Mouse (Mus musculus) thymus, postnatal 14 days (tissue): ENCODE measurements at regions not wholly inside any gene's neighbourhood (a gene's known extent, or its start where the extent isn't known, plus 50 kb on each side); places are given as distances from the start of the nearest gene placed in this dataset.

Source experiments
- DNase-seq: peaks from one replicate; pipeline ENCODE4 v3.0.0; 2021

DNA sequence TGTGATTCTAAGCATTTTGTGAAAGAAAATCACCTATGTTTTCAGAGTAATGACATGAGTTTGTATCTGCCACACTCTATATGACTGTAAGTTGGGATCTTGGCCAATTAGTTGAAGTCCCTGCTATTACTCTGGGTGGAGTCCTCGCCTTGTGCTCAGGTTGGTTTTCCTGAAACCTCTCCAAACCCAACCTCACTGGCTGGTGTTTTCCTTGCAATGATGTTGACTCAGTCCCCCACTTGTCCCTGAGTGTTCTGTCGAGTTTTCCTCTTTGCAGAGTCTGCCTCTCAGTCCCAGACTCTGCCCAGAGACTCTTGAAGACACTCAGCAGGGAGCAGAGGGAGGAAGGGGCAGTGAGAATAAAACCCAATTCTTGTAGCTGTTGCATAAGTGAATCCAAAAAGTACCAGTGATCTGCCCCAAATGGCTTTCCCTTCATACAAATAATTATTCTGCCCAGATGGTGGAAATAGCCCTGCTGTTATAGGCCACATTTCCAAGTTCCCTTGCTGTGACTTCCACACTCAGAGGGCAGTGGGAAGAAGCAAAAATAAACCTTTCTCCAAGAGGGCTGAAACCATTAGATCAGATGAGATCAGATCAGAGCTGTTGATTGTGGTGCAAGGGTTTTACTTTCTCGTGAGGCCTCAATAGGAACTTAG lies 694.3 kb downstream of the Hs3st4 start:
- no peak for DNase-seq

DNA sequence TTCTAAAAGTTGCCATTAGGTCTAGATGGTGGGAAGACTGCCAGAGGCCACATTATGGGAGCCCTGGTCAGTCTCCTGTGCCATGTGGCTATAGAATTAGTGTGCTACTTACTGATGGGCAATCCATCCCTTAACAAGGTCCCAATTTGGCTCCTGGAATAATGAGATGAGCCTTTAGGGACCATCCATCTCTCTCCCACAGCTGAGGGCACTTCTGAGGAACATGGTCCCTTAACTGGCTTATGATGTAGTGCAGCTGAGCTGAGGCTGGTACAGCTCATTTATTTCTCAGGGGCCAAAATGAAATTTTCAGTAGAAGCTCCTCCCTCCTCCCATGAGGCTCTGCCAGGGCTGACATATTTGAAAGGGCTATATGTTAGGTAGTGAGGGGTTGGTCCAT lies 697.9 kb downstream of the Hs3st4 start:
- no peak for DNase-seq

DNA sequence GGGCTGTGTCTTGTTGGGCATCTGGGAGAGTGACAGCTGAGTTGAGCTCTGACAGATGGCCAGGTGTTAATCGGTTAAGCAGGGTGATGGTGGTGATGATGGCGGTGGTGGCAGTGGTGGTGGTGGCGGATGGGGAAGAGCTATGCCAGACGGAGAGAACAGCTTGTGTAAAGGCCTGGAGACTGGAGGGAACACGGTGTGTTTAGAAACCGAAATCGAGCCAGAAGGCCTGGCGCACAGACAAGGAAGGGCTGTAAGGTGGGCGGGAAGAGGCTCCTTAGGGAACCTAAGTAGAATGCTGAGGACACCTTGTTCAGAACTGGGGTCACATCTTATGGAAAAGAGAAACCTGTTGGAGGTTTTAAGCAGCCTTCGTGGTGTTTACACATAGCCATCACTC lies 698.5 kb downstream of the Hs3st4 start:
- no peak for DNase-seq

DNA sequence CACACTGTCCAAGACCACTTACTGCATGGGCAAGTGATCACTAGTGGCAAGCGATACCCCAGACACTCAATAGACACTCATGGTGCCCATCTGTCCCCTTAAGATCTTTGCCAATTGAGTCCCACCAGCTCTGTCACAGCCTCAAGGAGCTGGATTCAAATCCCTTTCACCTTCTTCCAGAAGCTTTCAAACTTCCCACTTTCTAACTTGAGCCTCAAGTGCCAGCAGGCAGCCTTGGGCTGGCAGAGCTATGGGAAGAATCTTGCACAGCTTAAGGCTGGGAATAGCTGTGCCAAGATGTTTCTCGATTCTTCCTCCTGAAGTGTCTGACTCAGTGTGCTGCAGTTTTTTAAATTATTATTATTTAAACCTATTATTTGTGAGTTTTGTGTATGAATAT lies 699.2 kb downstream of the Hs3st4 start:
- no peak for DNase-seq

DNA sequence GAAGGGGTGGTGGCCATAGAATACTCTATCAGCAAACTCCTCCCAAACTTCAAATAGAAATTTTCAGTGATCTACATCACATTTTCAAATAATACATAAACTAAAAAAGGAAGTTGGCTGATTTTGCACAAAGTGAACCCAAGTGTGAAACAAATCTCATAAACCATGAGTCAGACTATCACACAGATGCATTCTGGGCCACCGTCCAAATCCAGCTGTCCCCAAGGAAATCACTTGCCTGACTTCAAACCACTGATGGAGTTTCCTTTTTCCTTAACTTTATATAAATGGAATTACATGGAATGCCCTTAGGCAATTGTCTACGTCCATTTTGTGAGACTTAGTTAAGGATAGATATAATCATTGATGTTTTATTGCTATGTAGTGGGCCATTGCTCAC lies 702.8 kb downstream of the Hs3st4 start:
- DNase-seq: no peak

DNA sequence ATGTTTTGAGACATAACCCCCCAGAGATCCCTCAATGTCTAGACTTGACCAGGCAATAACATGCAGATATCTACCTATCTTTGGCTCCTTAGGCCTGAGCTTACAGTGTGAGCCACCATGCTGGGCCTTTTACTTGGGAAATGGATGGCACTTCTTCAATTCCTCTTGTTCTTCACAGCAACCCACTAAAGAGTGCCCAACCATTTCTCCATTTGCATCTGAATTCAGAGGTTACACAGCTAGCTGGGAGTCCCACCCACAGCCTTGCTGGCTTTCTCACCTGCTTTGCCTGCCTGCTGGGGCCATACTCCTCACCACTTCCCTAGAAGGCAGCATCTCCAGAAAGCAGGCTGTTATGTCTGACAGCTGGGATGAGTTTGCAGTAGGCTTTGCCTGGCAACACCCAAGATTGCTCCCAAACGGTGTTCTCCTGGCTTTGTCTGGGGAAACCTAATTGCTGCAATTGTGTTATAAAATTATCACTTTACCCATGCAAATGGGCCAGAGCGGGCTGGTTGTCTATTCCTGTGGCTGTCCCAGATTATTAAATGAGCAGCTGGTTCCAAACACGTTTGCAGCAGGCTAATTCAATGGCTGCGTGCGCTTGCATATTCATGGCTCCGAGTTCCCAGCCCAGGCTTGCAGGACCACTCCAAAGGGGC lies 721.6 kb downstream of the Hs3st4 start:
- no peak for DNase-seq

DNA sequence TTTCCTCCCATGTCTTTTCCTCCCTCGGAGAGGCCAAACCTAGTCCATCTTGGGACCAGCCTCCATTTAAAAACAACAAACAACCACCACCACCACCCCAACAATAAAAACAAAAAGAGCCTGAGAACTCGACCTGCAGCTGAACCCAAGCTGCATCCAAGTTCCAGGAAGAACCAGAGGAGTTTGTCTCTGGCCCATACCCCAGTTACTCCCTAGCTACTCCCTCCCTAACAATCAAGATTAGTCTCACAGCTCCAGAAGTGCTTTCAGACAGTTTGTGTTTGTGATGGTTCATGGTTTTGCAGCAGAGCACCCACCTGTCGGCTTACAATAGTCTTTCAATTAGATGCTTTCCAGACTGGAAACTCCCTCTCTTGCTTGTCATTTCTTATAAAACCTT lies 724.5 kb downstream of the Hs3st4 start:
- DNase-seq: no peak

DNA sequence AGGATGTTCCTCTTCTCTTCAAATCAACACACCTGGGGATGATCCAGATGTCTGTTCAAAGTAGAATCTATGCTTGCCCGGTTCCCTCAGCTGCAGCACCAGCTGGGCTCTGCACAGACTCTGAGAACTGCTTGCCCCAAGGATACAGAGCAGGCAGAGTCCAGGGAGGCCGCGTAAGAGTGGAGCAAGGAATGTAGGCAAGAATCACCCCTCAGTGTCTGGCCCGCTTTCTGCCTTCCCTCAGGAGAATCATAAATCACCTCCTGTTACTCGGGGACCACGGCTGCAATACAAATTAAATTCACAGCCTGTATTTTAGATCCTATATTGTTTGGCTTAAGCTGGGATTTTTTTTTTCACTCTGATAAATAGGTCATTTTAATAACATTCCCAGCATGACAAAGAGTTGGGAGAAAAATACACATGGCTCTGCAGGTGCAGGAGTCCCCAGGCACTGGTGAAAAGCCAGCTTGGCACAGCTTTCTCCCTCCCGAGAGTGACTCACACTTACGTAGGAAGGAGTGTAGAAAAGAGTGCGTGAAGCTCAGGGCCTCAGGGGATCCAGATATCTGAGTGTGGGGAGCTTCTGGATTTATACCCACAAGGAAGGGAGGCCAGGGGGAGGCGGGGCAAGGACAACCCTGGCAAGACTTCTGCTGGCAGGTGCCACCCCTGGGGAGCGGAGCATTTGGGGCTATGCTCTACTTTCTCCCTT lies 726.3 kb downstream of the Hs3st4 start:
- no peak for DNase-seq

DNA sequence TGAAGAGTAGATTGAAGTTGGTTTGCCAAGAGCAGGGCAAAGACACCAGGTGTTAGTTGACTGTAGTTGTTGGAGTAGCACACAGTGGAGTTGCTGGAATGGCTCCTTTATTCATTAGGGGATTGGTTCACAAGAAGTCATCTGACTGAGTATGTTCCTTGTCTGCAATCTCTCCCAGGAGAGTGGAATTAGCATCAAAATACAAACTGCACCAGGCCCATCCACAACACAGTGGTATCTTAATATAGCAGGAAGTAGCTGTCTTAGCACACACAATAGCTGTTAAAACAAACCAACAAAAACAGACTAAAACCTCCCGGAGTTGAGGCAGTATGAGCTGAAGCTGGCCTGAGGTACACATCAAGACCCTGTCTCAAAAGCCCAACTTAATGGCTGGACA lies 723.5 kb upstream of the Kdm8 start:
- no peak for DNase-seq

DNA sequence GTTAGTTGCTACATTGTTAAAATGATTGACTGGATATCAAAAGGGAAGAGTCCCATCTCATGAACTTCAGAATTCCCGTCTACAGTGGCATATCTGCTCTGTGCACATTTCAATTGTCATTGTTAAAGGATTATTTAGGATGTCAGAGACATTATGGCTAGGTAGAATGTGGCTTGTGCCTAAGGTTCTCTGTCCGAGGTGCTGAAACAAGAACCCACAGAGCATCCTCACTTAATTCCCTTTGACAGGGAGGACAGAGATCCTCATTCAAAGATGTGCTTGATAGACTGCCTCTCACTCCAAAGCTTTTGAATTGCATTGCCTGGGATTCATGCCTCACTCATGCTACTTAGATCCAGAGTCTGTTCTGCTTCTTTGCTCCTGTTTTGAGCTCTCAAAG lies 702.4 kb upstream of the Kdm8 start:
- DNase-seq: no peak

DNA sequence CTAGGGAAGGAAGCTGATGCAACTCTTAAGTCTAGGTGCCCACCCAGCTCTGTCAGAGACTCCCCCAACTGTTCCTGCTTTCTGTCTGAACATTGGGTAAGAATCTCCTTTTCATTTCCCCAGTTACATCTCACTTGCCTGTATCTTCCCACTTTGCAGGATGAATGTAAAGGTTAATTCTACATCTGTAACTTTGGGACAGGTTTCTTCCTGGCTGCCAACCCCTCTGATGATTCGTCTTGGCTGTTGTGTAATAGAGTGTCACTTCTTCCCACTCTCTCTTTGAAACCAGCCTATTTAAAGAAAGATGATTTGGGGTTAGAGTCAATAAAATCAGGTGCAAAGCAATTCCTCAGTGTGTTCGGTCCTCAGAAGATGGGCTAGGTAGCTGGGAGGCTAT lies 698.2 kb upstream of the Kdm8 start:
- DNase-seq: no peak

DNA sequence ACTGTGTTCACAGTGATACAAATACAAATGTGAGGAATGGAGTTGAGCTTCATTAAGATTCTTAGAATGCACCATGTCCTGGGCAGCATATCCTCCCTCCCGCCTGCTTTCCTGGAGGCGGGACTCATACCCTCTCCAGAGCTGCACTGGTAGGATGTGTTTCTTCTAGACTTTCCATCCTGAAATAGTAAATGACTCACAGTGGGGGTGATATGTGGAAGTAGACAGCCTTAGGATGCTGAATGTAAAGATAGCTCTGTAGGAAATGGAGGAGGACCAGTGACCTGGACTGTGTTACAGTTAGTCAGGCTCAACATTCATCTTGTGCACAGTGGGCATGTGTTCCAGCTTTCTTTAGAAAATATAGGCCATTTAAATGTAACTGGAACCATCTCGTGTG lies 696.1 kb upstream of the Kdm8 start:
- DNase-seq: no peak

DNA sequence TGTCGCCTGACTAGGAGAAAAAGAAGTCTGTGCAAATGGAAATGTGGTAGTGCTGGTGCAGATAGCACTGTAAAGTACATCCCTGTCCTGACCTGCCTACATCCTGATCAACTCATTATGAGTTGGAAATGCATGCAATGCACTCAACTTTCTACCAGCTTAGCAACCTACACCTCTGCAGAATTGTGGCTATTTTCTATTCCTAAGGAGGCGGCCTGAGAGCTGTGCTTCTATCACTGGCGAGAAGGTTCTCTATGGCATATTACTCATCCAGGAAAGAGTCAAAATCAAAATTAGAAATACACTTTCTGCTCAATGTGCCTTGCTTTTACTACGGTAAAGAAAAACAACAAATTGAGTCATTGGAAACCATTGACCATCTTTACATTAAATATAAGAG lies 685.4 kb upstream of the Kdm8 start:
- DNase-seq: no peak

DNA sequence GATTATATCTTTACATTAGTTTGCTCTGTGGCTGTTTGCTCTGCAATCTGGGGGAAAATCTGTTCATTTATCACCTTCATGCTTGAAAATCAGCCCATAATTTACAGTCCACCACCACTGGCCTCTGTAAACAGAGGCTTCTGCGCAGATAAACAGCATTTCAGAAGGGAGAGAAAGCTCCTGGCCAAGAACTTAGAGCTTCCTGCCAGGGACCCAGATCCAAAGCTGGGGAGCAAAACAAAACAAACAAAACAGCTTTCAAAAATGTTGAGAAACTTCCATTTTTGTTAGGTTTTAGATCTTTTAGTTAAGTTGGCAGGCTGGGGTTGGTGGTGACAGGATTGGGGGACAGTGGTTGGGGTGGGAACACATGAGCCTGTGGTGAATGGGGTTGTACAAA lies 666.7 kb upstream of the Kdm8 start:
- no peak for DNase-seq

DNA sequence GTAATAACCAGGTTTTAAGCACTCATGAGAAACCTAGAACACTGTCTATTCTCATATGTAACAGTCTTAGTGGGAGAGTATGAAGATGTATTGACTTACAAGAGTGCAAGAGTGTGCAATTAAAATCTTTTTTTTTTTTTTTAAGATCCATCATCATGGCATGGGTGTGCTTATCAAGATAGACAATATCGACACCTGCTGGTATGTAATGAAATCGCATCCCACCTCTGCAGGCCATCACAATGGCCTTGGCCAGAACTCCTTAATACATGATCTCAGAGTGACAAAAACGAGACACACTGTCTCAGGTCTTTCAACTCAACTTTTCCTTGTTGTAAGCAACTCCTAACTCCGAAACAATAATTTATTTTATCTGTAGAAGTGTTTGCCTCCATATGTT lies 661.7 kb upstream of the Kdm8 start:
- no peak for DNase-seq

DNA sequence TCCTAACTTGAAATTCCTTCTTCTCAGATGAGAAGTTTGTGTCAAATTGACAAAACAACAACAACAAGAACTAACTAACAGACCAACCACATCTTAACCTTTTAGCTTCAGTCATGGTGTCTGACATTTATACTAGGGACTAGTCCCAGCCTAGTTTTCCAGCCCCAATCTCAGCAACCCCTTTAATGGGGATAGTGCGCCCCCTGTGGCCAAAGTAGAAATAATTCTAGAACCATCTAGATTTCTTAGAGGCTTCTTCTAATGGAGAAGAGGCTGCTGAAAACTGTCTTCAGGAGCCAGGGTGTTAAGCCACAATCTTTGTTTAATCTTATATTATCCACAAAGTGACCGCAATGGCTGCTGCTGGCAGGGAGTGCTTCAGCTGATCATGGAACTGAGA lies 659.5 kb upstream of the Kdm8 start:
- DNase-seq: no peak

DNA sequence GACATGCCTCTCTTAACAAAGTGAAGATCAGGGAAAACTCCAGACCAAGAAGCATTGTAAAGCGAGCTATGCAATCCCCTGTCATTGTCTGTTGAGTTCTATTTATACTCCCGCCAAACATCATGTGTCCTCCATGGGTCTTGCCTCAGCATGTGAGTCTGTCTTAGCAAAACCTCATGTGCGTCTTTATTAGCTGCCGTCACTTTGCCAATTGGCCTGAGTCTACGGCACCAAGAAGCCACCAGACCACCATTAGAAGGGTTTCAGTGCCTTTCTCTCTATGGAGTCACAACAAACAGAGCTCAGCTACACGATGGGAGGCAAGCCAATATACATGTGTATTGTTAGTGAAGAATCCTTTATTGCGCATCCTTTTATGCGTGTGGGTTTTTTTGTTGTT lies 658.6 kb upstream of the Kdm8 start:
- DNase-seq: no peak

DNA sequence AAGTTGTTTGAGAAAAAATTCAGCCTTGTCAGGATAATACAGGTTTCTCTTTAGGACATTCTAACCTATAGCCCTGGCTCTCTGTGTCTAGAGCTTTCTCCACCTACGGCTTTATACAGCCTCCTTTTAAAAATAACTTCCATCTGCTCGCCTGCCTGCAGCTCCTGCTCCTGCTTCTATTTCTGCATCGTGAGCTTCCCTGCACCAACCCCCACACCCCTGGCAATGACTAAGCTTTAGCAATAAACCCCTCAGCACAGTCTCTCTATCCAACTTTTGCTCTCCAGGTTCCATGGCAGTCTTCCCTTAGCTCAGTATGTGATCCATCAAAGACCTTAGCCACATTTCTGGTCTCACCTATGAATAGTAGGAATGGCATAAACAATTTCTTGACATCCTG lies 655.7 kb upstream of the Kdm8 start:
- DNase-seq: no peak

DNA sequence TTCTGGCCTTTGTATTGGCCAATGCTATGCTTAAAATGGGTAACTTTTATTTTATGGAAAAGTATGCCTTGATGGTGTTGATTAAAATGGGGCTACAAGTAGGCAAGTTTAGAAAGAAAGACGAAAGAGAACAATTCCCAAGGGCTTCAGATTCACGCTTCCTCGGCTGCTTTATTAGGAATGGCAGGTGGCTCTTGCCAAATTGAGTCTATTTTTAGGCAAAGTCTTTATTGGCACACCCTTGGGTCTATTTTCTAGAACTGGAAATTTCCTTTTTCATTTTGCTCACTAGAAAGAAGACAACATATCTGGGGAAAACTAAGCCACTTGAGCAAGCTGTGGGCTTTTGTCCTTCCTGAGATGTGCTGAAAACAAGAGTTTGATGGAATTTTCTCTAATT lies 641.4 kb upstream of the Kdm8 start:
- DNase-seq: no peak

DNA sequence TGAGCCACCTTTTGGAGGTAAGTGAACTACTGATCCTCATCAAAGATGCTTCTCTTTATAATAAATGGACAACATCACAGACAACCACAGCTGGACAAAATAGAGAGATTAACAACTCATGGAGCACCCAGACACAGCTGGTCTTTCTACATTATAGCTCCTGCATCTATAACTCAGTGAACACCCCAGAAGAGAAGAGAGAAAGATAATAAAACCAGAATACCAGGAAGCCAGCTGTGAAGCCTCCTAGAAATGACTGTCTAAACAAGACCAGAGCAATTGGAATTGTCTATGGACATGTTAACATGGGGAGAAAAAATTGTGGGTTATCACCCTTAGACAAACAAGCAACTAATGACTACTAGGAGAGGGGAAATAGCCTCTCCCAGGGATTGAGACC lies 609.8 kb upstream of the Kdm8 start:
- DNase-seq: no peak

DNA sequence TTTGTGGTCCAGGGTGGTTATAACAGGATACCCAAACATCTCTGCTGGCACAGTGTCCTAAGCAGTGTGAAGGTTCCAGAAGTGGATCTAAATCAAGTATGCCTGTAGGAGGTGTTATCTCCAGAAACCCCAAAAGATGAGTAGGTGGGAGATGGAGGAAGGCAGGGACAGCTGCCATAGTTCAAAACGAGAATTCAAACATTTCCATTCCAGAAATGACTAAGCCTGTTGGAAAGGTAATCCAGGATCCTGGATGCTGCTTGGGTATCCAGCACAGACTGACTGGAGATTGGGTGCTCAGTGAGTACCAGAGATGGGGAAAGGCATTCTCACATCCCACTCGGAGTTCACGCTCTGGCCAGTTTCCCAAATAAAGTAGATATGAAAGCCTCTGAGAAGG lies 607.9 kb upstream of the Kdm8 start:
- no peak for DNase-seq

DNA sequence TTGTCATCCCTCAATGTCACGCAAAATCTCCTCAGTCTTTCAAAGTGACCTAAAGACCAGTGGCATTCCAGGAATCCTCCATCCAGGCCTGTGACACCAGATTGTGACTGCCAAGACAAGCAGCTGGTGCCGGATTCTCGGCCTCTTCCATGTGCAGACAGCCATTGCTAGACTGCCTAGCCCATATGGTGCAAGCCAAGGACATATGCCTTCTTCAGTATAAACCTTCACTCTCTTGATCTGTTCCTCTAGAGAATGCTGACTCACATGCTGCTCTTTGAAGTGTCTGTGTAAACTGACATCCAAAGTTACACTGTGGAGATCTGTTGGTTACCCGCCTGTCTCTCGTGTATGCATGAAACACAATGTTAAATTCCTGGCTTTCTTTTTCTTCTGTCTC lies 589.4 kb upstream of the Kdm8 start:
- no peak for DNase-seq

DNA sequence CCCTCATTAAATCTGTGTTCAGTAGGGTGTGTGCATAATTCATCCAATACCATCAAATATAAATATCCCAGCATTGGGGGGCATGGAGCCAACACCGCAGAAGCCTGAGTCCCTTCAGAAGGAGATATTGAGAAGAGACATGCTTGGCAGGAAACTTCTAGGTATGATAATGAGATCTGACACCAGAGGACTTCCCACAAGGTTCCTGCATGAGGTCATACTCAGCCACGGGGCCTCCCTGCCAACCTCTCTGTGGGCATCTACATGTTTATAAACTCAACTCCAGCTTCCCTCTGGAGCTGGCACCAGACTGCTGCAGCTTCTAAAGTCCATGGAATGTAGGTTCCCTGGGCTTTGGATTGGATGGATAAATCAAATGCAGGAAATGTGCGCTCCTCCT lies 587.4 kb upstream of the Kdm8 start:
- no peak for DNase-seq

DNA sequence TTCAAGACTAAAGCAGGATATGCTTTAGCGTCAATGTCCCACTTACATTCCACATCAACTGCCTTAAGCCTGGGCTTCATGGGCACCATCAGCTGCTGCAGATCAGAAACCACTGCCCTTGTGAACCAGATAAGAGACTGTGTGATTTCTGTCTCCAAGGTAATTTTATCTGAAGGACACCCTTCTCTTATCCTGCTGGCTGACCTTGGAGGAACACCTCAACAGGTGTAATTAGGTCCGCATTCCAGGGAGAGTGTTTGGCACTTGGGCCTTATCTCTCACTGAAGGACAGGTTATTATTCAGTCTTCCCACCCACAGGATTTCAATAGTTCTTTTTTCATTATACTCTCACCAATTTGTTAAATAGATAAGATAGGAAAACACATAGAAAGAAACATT lies 583.1 kb upstream of the Kdm8 start:
- no peak for DNase-seq

DNA sequence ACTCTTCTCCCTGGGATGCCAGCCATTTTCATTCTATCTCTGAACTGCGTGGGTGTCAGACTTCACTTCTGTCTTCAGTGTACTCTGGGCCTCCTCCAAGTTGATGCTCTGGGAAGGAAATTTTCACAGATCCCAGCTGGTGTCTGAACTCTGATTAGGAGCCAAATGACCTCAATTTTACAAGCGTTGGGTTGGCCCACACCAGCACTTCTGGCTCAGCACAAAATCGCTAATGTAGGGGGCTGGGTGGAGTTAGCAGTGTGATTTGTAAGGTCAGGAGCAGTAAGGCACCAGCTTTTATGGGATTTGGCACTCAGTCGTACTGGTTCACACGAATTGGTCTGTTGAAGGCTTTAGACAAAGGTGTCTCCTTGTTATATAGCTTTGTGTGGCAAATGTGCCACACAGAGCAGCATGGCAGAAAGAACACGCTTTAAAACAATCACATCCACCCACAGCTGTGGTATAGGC lies 576.3 kb upstream of the Kdm8 start:
- DNase-seq: no peak
